Mouse (Mus musculus): ENCODE results near the gene Tpst2.

The Tpst2 gene

GRCm38 (mm10) chr5:112335473-112335872 is 59.0 kb downstream of the Tpst2 start:
- DNase-seq (ENCODE audit: low spot score), result no peak

DNA sequence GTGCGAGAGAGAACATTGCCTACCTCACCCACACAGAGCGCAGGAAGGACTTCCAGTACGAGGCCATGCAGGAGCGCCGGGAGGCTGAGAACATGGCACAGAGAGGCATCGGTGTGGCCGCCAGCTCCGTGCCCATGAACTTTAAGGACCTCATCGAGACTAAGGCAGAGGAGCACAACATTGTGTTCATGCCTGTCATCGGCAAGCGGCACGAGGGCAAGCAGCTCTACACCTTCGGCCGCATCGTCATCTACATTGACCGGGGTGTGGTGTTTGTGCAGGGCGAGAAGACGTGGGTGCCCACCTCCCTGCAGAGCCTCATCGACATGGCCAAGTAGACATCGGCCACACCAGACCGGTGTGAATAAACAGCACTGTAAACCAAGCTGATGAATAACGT is 60.5 kb downstream of the Tpst2 start:
- no peak for DNase-seq (ENCODE audit: low spot score)

GRCm38 (mm10) chr5:112339215-112339614 is 62.7 kb downstream of the Tpst2 start:
- DNase-seq (ENCODE audit: low spot score), result no peak

DNA sequence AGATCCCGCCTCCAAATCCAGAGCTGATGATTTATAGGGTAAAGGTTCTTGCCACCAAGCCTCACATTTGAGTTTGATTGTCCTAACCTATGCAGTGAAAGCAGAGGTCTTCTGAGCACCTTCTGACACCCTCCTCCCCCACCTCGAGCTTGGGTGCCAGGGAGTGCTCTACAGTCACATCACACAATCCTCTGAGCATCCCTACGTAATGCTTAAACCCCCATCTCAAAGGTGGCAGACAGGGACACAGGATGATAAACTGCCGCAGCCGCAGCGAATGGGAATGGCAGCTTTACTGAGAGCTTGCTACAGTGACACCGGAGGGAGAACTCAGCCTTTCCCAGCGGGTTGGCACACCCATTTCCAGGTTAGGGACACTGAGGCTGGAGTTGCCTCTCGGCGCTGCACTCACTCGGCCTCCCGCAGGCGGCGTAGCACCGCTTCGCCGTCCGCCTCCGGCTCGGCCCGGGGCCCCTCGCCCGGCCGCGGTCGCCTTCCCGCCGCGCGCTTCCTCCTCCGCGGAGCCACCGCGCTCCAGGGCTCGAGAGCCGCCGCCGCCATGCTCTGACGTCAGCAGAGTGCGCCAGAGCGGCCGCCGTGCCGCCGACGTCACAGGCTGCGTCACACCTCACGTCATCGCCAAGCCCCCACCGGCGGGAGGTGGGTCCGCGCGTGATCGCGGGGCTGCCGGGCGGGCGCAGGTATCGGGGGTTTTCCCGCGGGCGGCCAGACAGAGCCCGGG is 66.1 kb downstream of the Tpst2 start, which contains the start of the genes Srrd and Hps4:
Gene Srrd, minus strand, starts transcription at position 578 of the 742 bp plus-strand sequence.
Gene Hps4, plus strand, starts transcription at position 621 of the 742 bp plus-strand sequence.
- peak; percentile 79 for DNase-seq (ENCODE audit: low spot score)

DNA sequence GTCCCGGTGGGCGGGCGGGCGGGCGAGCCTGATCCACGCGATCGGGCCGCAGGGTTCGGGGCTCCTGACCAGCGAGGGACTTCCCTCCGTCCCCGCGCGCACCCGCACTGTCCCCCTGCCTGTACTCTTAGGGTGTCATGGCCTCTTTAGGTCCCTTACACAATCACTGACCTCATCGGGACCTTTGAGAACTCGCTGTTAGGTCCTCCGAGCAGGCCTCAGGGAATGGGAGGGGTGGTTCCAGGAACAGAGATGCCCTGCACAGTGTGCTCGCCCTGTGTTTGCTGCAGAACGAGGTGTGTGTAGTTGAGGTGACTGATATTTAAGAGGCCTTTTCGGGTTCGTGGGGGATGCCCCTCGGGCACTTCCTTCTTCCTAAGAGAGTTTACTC is 66.7 kb downstream of the Tpst2 start:
- peak; percentile 69 for DNase-seq (ENCODE audit: low spot score)

- no peak for DNase-seq (ENCODE audit: low spot score)
Observed at GRCm38 (mm10) chr5:112344092-112344960, 67.8 kb downstream of the Tpst2 start.

GRCm38 (mm10) chr5:112346211-112346965 is 69.9 kb downstream of the Tpst2 start:
- DNase-seq (ENCODE audit: low spot score), result no peak

DNA sequence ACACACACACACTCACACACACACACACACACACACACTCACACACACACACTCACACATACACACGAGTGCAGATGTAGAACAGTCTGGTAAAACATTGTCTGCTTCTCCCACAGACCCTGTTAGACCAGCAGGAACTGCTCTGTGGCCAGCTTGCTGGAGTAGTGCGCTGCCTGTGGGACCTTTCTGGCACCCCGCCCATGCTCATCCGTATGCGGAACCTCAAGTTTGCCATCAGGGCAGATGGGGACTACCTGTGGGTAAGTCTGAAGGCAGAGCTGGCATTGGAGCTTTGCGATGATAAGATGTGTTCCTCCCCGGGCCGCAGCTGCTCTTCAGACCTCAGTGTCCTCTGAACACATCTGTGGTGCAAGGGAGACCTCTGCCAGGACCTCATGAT is 72.7 kb downstream of the Tpst2 start:
- DNase-seq (ENCODE audit: low spot score), result no peak

GRCm38 (mm10) chr5:112355493-112355892 is 79.0 kb downstream of the Tpst2 start:
- DNase-seq (ENCODE audit: low spot score), result no peak

DNA sequence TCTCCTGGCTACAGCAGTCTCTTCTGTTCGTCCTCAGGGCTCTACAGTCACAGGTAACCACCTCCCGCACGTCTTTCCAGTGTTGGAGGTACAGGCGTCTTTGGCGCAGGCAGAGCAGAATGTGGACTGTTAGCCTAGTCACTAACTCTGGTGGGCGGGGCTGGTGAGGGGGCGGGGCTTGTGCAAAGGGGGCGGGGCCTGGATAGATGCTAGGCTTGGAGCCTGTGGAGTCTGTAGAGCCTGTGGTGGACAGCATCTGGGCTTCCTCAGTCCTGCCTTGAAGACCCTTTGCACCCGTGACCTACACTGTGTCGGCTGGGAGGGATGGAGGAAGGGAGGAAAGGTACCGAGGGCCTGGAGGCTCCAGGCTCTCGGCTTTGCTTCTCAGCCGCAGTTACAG is 79.4 kb downstream of the Tpst2 start, which contains the start of gene Gm6583:
Gene Gm6583, minus strand, starts transcription at position 124 of the 400 bp plus-strand sequence.
- no peak for DNase-seq (ENCODE audit: low spot score)

- DNase-seq (ENCODE audit: low spot score), result no peak
Observed at GRCm38 (mm10) chr5:112356322-112356721, 79.8 kb downstream of the Tpst2 start.

DNA sequence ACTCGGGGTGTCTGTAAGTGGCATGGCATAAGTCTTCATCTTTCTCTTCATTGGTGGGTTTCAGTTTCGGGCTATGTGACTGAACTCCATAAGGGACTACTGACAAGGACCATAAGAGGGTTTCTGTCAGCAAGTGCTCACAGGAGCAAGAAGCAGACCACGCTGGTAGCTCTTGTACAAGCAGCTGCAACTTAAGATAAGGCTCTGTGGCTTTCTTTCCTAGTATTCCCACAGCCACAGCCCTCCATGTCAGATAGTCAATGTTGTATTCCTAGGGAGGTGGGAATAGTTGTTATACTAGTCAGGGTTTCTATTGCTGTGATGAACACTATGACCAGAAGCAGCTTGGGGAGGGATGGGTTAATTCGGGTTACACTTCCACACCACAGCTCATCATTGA is 83.0 kb downstream of the Tpst2 start:
- peak; percentile 77 for DNase-seq (ENCODE audit: low spot score)

DNA sequence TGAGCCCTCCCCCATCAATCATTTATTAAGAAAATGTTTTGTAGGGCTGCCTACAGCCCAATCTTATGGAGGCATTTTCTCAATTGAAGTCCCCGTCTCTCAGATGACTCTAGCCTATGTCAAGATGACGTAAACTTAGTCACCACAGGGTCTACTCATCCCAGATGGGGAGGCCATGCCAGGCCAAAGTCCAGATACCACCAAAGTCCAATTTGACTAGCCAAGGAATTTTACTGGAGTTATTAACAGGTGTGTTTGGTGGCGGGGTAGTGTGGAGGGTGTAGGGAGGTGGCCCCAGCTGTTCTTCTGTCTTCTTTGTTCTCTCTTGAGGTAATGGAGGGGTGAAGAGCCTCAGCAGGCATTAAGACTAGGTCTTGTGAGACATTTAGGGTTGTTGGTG is 83.6 kb downstream of the Tpst2 start:
- no peak for DNase-seq (ENCODE audit: low spot score)

- no peak for DNase-seq (ENCODE audit: low spot score)
Observed at GRCm38 (mm10) chr5:112364184-112364797, 87.8 kb downstream of the Tpst2 start.
